Mouse (Mus musculus): ENCODE measurements around the gene Scrn1.

Scrn1 gene

DNA sequence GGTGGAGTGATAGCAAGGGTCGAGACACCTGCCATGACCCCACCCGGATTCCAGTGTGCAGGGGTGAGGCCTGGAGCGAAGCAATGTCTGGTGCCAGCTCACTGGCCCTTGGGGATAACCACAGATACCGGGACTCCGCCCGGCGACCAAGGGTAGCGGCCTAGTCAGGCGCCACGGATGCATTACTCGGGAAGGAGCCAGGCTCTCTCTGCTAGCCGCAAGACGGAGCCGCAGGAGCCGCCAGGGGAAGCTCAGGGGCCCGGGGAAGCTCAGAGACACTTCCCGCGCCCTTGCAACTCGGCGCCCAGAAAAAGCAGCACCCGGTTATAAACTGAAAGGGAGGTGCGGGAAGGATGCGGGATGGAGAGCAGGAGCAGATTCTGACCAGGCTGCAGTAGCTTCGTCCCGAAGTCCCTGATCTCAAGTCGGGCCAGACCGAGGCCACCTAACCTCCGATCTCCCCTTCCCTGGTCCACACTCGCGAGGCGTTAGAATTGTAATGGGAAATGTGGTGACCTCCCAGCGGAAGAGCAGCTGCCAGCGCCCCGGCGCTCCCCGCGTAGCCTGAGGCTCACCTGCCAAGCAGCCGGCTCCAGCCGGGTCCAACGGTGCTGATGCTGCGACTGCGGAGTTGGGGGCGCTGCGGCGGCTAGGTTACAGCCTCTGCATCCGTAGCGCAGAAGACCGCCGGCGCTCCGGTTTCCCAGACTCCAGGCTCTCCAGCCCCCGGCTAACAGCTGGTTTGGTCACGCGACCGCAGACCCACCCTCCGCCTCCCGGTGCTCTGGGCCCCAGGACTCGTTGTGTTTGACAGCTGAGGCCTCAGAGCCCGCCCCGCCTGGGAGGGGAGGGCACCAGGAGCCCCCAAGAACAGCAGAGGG is at the start of gene Scrn1:
Gene Scrn1 (minus strand): TSS at position 825 of the 881 bp plus-strand sequence.
- peak; percentile 47 to 71 for DNase-seq (ENCODE audit: low spot score in 2 of 2)

GRCm38 (mm10) chr6:54606241-54606640 is 40.0 kb upstream of the Scrn1 start:
- no peak for DNase-seq (ENCODE audit: low spot score in 2 of 2)

DNA sequence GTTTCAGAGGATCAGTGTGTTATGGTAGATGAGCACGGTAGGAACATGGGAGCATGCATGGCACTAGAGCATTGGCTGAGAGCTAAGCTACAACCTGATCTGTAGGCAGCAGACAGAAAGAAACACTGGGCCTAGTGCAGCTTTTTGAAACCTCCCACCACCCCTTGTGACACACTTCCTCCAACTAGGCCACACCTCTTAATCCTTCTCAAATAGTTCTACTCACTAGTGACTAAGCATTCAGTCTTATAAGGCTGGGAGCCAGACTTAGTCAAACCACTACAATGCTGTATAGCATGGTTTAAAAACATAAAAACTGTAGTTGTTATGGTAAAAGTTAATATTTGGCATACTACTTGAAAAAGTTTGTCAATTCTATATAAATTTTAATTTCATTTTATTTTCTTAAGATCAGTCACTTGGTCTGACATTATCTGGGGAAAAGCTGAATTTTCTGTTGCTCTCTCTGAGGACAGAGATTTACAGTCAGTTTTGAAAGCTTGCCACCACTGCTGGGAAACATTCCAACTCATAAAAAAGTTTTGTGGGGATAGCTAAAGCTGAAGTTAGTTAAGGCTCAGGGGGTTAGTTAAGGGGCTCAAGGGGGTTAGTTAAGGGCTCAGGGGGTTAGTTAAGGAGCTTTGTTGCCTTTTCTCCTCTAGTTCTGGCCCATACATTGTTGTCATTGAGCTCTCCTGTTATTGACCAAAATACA is 37.9 kb upstream of the Scrn1 start:
- no peak for DNase-seq (ENCODE audit: low spot score in 2 of 2)

DNA sequence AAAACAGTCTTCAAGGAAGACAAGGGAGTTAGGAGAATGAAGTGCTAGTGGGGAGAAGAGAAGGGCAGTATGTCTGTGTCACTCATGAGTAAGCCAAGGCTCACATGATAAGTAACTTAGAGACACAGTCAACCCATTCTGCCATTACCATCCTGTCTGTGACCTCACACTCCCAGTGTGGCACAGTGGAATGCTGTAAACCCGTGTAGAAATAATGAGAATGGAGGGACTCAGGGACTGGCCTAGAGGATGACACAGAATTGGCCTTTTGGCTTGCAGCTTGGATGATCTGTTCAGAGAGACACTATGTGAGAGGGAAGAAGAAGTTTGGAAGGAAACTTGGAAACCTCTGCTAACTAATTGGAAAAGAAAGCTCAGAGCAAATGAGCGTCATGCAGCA is 36.6 kb upstream of the Scrn1 start:
- no peak for DNase-seq (ENCODE audit: low spot score in 2 of 2)

DNA sequence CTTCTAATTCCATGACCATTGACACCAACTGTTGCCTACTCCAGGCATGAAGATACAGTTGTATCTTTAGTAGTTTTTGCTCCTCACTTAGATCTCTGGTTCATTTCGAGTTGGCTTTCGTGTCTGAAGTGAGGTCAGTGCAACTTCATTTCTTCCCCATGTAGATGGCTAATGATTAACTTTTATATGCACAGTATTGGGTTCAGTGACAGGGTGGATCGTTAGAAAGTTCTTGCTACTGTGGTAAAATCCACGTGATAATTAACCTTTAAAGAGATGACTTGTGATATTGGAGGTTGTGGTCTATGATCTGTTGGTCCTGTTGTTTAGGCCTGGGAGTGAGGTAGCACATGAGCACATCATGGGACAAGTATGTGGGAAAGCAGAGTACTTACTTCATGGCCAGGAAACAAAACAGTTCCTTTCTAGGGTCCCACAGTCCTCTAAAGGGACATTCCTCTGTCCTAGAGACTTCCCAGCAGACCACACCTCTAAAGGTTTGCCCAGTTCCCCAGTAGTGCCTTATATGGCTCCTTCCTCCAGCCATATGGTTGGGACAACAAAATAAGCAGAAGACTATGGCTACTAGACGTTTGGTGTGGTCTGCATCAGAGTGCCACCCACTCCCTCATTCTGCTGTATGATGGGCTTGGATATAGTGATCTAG is 34.5 kb upstream of the Scrn1 start:
- DNase-seq (ENCODE audit: low spot score in 2 of 2), result no peak

GRCm38 (mm10) chr6:54597711-54598110 is 31.4 kb upstream of the Scrn1 start:
- no peak for DNase-seq (ENCODE audit: low spot score in 2 of 2)

DNA sequence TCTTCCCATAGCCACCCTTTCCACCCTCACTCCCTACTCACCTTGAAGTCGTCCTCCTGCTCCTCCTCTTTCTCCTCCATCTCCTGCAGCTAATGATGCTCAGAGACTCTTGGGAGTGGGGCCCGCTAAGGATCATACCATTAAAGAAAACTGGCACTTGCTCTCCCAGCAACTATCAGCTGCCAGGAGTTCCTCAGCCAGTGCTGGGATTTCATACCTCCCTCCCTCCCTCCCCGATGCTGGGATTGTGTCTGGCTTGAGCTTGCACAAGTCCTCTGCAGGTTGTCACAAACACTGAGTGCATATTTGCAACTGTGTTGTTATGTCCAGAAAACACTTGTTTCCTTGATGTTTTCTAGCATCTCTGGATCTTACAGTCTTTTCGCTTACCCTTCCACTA is 30.9 kb upstream of the Scrn1 start, which contains the start of gene Fkbp14:
Gene Fkbp14 (minus strand): TSS at position 101 of the 400 bp plus-strand sequence.
- DNase-seq (ENCODE audit: low spot score in 2 of 2), result no peak

GRCm38 (mm10) chr6:54595330-54595878 is 29.1 kb upstream of the Scrn1 start:
- no peak for DNase-seq (ENCODE audit: low spot score in 2 of 2)

DNA sequence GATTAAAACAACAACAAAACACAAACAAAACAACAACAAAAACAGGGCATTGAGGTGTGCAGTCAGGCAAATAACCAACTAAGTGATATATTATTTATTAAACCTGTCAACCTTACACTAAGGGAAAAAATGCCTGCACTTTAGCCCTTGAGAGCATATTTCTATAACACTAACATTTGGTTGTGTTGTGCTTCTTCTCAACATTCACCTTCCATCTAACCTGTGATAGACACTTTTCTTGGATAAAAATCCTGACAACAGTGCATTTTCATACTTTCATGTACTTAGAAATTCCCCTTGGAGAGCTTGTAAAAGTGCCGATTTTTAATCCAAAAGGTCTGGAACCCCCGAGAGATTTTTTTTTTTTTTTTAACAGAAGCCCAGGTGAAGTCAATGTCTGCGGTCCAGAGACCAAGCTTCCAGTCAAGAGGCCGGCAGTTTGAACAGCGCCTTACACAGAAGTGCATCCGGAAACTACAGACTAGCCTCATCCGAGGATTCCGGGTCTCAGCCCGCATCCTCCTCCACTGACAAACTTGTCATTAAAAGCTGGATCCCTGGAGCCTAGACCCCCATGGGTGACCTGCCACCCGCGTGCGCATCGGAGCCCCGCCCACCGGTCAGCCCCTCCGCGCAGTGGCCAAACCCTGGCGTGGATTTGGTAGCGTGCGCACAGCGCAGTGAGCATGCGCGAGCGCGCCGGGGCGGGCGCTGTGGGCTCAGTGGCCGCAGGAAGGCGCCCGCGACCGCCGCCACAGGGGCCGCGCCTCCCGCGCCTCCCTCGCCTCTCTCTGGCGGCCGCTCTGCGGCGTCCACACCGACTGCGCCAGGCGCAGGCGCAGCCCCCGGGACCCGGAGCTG is 28.4 kb upstream of the Scrn1 start, which contains the start of gene Plekha8:
Gene Plekha8 (plus strand): TSS at position 643 of the 861 bp plus-strand sequence.
- DNase-seq (ENCODE audit: low spot score in 2 of 2), result peak; percentile 72 to 89

GRCm38 (mm10) chr6:54593766-54594468 is 27.6 kb upstream of the Scrn1 start:
- DNase-seq (ENCODE audit: low spot score in 2 of 2), result no peak

DNA sequence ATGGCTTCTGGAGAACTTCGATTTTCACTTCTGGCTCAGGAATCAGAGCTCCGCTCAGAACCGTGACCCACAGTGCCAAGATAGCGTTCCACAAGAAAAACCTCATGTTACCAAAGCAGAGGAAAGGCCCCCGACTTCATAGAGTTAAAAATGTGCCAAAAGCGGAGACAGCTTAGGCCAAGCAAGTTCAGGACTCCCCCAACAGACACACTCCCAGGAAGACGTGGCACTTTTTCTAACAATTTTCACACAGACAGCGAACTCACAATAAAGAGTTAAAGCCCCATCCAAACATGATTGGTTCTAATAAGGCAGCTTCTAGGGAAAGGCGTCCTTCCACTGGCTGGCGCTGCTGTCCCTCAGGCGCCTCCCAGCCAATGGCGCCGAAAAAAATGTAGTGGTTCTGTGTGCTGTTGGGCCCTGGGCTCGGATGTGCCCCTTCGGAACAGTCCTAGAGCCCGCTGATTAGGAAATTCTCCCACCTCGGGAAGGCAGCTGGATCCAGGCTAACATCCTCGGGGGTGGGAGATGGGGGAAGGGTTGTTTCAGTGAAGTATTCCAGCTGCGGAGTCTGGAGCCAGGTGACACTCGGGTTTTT is 26.7 kb upstream of the Scrn1 start:
- DNase-seq (ENCODE audit: low spot score in 2 of 2), result peak; percentile 78 to 93

DNA sequence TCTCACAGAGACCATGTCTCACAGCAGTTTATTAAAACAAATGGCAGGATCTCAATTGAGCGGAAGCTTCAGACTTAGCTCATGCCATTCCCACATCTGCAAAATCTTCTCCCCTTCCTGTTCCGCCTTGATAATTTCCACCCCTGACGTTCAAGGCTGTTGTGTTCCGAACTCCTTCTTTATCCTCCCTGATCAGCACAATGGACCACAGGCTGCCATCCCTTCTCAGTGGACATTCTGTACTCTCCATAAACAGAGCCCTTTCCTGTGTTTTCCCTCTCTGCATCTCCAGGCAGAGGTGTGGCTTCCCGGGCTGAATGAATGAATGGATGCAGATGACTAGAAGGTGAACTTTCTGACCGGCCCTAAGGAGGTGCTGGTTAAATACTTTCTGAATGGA is 25.5 kb upstream of the Scrn1 start:
- no peak for DNase-seq (ENCODE audit: low spot score in 2 of 2)

GRCm38 (mm10) chr6:54590691-54591090 is 24.4 kb upstream of the Scrn1 start:
- no peak for DNase-seq (ENCODE audit: low spot score in 2 of 2)

DNA sequence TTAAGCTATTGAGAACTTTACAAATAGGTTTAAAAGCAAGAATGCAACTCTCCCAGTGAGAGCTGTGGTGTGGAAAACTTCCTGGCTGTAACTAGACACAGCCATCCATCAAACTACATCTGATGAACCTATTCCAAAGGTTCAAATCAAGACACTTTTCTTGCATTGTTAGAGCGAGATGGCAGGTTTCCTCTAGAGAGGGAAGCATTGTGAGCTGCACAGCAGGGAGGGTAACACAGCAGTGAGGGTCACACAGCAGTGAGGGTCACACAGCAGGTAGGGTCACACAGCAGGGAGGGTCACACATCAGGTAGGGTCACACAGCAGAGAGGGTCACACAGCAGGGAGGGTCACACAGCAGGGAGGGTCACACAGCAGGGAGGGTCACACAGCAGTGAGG is 21.9 kb upstream of the Scrn1 start:
- no peak for DNase-seq (ENCODE audit: low spot score in 2 of 2)

DNA sequence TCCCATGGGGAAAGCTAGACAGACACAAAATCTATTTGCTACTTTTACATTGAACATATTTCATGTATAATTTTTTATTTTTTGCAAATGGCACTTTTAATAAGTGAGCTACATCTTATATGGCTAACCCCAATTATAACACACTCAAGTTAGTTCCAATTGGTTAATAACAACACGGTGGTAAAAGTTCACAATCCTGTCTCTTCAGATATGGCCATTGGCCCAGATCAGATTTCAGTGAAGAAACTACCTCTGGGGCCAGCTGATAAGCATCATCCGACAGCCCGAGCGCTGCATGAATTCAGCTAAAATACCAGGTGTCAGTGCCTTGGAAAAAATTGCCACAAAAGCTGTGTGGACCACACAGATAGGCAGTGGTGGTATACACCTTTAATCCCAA is 21.4 kb upstream of the Scrn1 start:
- DNase-seq (ENCODE audit: low spot score in 2 of 2), result no peak

- no peak for DNase-seq (ENCODE audit: low spot score in 2 of 2)
Observed at GRCm38 (mm10) chr6:54586911-54587310, 20.6 kb upstream of the Scrn1 start.

DNA sequence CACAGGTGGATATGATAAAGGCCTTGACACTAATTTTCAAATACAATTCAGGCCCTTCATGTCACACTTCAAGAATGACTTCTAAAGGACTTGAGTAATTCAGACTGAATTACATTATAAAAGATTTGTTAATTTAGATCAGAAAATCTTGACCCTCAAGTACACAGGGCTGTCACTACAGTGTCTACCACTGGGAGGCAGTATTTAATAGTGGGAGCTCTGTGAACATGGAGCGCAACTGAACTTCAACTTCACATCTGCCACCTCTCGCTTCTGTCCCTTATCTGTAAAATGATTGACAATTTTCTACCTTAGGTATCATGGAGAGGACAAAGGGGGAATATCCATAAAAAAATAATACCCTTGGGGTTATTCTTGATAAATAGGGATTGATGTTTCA is 19.9 kb upstream of the Scrn1 start:
- peak in 1 of 2 experiments; percentile 48 for DNase-seq (ENCODE audit: low spot score in 2 of 2)

GRCm38 (mm10) chr6:54573218-54573955 is 7.1 kb upstream of the Scrn1 start:
- no peak for DNase-seq (ENCODE audit: low spot score in 2 of 2)

DNA sequence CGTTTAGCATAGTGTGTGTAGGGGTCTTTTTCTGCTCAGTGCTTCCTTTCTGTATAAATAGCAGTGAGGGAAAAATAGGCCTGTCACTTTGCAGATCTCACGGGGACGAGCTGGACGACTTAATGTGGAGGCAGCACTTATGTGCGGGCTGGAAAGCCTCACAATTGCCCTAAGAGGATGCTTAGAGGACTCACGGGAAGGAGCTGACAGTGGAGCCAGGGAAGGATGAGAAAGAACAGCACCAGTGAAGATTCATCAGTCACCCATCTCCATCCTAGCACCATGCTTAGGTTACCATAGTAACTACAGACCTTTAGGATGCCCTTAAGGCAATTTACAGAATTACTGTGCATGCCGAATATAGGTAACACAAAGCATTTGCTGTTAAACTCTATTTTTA is 3.5 kb upstream of the Scrn1 start:
- DNase-seq (ENCODE audit: low spot score in 2 of 2), result no peak
